Mouse (Mus musculus) stomach, embryonic 15.5 days (tissue): Measurements from ENCODE around the gene Kat2b. TPM values are rescaled to one million over a fixed set of nuclear protein-coding genes. Genes with fewer than 3 reads are reported as not detected.
A peak's percentile ranks its signal among the peaks of the same experiment; 100 is the strongest.

Source experiments
- ATAC-seq: fragments of 200-750 bp; cut with Nextera tagmentation; 2 replicates; pipeline ENCODE4 v1.8.0; 2017; ENCODE audit warnings: low read depth, moderate number of reproducible peaks, moderate TSS enrichment; ENCODE audit not compliant: insufficient read depth, low FRiP score
- H3K27ac ChIP-seq: fragments of 300-500 bp; sonication (generic); 2 replicates; pipeline ENCODE4 v1.5.1; 2015; ENCODE audit warnings: mild to moderate bottlenecking, inconsistent platforms
- H3K27me3 ChIP-seq: fragments of 300-500 bp; sonication (generic); replicated peaks from 2 replicates; pipeline ENCODE4 v1.6.1; 2015; ENCODE audit warnings: inconsistent platforms
- H3K36me3 ChIP-seq: fragments of 300-500 bp; sonication (generic); 2 replicates; pipeline ENCODE4 v1.6.1; 2015; ENCODE audit warnings: inconsistent platforms
- H3K4me1 ChIP-seq: fragments of 300-500 bp; sonication (generic); 2 replicates; pipeline ENCODE4 v1.6.1; 2015; ENCODE audit warnings: inconsistent platforms
- H3K4me2 ChIP-seq: fragments of 300-500 bp; sonication (generic); 2 replicates; pipeline ENCODE4 v1.6.1; 2015; ENCODE audit warnings: mild to moderate bottlenecking, inconsistent platforms
- H3K4me3 ChIP-seq: fragments of 300-500 bp; sonication (generic); replicated peaks from 2 replicates; pipeline ENCODE4 v1.5.1; 2015; ENCODE audit warnings: inconsistent platforms
- H3K9ac ChIP-seq: fragments of 300-500 bp; sonication (generic); 2 replicates; pipeline ENCODE4 v1.6.1; 2015; ENCODE audit warnings: inconsistent platforms
- H3K9me3 ChIP-seq: fragments of 300-500 bp; sonication (generic); 2 replicates; pipeline ENCODE4 v1.6.1; 2016; ENCODE audit warnings: inconsistent platforms
- WGBS: fragments of 180-500 bp; shearing (Covaris S2); methylation state at CpG from one replicate; pipeline ENCODE4 v1.1.7; 2015; 5-methylcytosine and 5-hydroxymethylcytosine counted together
- polyA plus RNA-seq: library from polyadenylated mRNA; unstranded; fragments of >200 nt; fragmentation: Nextera tagmentation; extraction: Ambion mirVana; gene quantifications from 2 replicates; pipeline ENCODE4 v1.2.1, GENCODE M21; 2015

Gene Kat2b
- polyA plus RNA-seq, 1 experiment from 2014 or later = 4.1 TPM

GRCm38 (mm10) chr17:53554813-53555212, 11.8 kb upstream of the Kat2b start:
- no peak overlapping the region for H3K4me2 ChIP-seq
- no peaks in the 10 kb centered on the region for H3K9me3 ChIP-seq
- H3K27ac ChIP-seq = no peak overlapping the region
- no peak overlapping the region for H3K4me3 ChIP-seq
- peak; percentile 65; the same call in 1 of the 2 replicates for ATAC-seq
- no peaks in the 10 kb centered on the region for H3K4me1 ChIP-seq
- no peak overlapping the region for H3K9ac ChIP-seq
- no peaks in the 10 kb centered on the region for H3K27me3 ChIP-seq
- 75% methylated on average over 3 of the region's 3 CpGs for WGBS
- H3K36me3 ChIP-seq = no peaks in the 10 kb centered on the region

- 52% methylated on average over 3 of the region's 3 CpGs for WGBS
- no peaks in the 10 kb centered on the region for H3K4me1 ChIP-seq
- no peak for ATAC-seq
- H3K36me3 ChIP-seq = no peaks in the 10 kb centered on the region
- H3K4me2 ChIP-seq = no peak overlapping the region
- H3K9me3 ChIP-seq = no peaks in the 10 kb centered on the region
- H3K4me3 ChIP-seq = no peak overlapping the region
- H3K27me3 ChIP-seq = no peaks in the 10 kb centered on the region
- no peak overlapping the region for H3K9ac ChIP-seq
- no peak overlapping the region for H3K27ac ChIP-seq
These were observed 9.2 kb upstream of the Kat2b start for GRCm38 (mm10) chr17:53557443-53557842.

- ATAC-seq = no peak
- no peak overlapping the region for H3K4me3 ChIP-seq
- no peak overlapping the region for H3K9ac ChIP-seq
- no peaks in the 10 kb centered on the region for H3K9me3 ChIP-seq
- H3K4me1 ChIP-seq = no peaks in the 10 kb centered on the region
- H3K36me3 ChIP-seq = no peaks in the 10 kb centered on the region
- no peak overlapping the region for H3K27ac ChIP-seq
- H3K27me3 ChIP-seq = no peaks in the 10 kb centered on the region
- no peak overlapping the region for H3K4me2 ChIP-seq
- 83% methylated on average over 5 of the region's 5 CpGs for WGBS
These were observed 7.0 kb upstream of the Kat2b start for GRCm38 (mm10) chr17:53559646-53560045.

GRCm38 (mm10) chr17:53561458-53562029, 5.1 kb upstream of the Kat2b start:
- 81% methylated on average over 4 of the region's 4 CpGs for WGBS
- Histone ChIP-seq H3K27ac (no peak overlapping the region), H3K4me3 (no peak overlapping the region), H3K27me3 (no peaks in the 10 kb centered on the region), H3K36me3 (no peaks in the 10 kb centered on the region), H3K4me2 (no peak overlapping the region), H3K9ac (no peak overlapping the region), H3K9me3 (no peaks in the 10 kb centered on the region), H3K4me1 (no peaks in the 10 kb centered on the region)
- ATAC-seq = no peak

- ATAC-seq = no peak
- Histone ChIP-seq H3K9me3 (no peaks in the 10 kb centered on the region), H3K27me3 (no peaks in the 10 kb centered on the region), H3K9ac (no peak overlapping the region), H3K27ac (no peak overlapping the region), H3K4me3 (no peak overlapping the region), H3K4me2 (no peak overlapping the region), H3K4me1 (peaks cover 10% of the 10 kb centered on the region; the same call in 1 of the 2 replicates), H3K36me3 (no peaks in the 10 kb centered on the region)
- 78% methylated on average over 4 of the region's 4 CpGs for WGBS
These were observed 1.8 kb upstream of the Kat2b start for GRCm38 (mm10) chr17:53564837-53565236.

GRCm38 (mm10) chr17:53566919-53567345, 271 bp downstream of the Kat2b start:
- Histone ChIP-seq H3K36me3 (no peaks in the 10 kb centered on the region), H3K9ac (peak overlapping the region; percentile 73), H3K27ac (peak overlapping the region; percentile 93), H3K4me3 (peak overlapping the region; percentile 88), H3K27me3 (no peaks in the 10 kb centered on the region), H3K4me2 (peak overlapping the region; percentile 94), H3K9me3 (no peaks in the 10 kb centered on the region), H3K4me1 (peaks cover 15% of the 10 kb centered on the region; the same call in 1 of the 2 replicates)
- ATAC-seq = peak; percentile 47
- WGBS = under 1% methylated on average over 36 of the region's 51 CpGs

- peaks cover 15% of the 10 kb centered on the region; the same call in 1 of the 2 replicates for H3K4me1 ChIP-seq
- peak; percentile 49 for ATAC-seq
- no peaks in the 10 kb centered on the region for H3K36me3 ChIP-seq
- H3K9me3 ChIP-seq = no peaks in the 10 kb centered on the region
- WGBS = under 1% methylated on average over 64 of the region's 67 CpGs
- peak overlapping the region; percentile 88 for H3K4me3 ChIP-seq
- H3K4me2 ChIP-seq = peak overlapping the region; percentile 94
- peak overlapping the region; percentile 73 for H3K9ac ChIP-seq
- H3K27me3 ChIP-seq = no peaks in the 10 kb centered on the region
- H3K27ac ChIP-seq = peak overlapping the region; percentile 93
These were observed 863 bp downstream of the Kat2b start for GRCm38 (mm10) chr17:53567346-53568101.

- Histone ChIP-seq H3K9ac (peak overlapping the region; percentile 73), H3K4me1 (peaks cover 15% of the 10 kb centered on the region; the same call in 1 of the 2 replicates), H3K4me2 (peak overlapping the region; percentile 94), H3K36me3 (no peaks in the 10 kb centered on the region), H3K27ac (peak overlapping the region; percentile 93), H3K9me3 (no peaks in the 10 kb centered on the region), H3K4me3 (peak overlapping the region; percentile 88), H3K27me3 (no peaks in the 10 kb centered on the region)
- WGBS = 0% methylated on average over 15 of the region's 15 CpGs
- ATAC-seq = peak; percentile 83
These were observed 1.5 kb downstream of the Kat2b start for GRCm38 (mm10) chr17:53568118-53568517.

GRCm38 (mm10) chr17:53568734-53569386, 2.2 kb downstream of the Kat2b start:
- WGBS = 42% methylated on average over 8 of the region's 8 CpGs
- no peak overlapping the region for H3K9ac ChIP-seq

GRCm38 (mm10) chr17:53569829-53570228, 3.2 kb downstream of the Kat2b start:
- H3K4me3 ChIP-seq = peak overlapping the region; percentile 19

More at GRCm38 (mm10) chr17:53568734-53569386, 2.2 kb downstream of the Kat2b start:
- Histone ChIP-seq H3K4me3 (peak overlapping the region; percentile 88), H3K27ac (no peak overlapping the region), H3K9me3 (no peaks in the 10 kb centered on the region), H3K36me3 (no peaks in the 10 kb centered on the region), H3K4me1 (peaks cover 15% of the 10 kb centered on the region; the same call in 1 of the 2 replicates), H3K4me2 (peak overlapping the region; percentile 94), H3K27me3 (no peaks in the 10 kb centered on the region)
- no peak for ATAC-seq

GRCm38 (mm10) chr17:53570361-53570875, 3.8 kb downstream of the Kat2b start:
- no peaks in the 10 kb centered on the region for H3K36me3 ChIP-seq
- H3K4me1 ChIP-seq = peaks cover 15% of the 10 kb centered on the region; the same call in 1 of the 2 replicates
- no peaks in the 10 kb centered on the region for H3K9me3 ChIP-seq
- WGBS = 28% methylated on average over 10 of the region's 10 CpGs
- H3K4me3 ChIP-seq = no peak overlapping the region
- ATAC-seq = peak; percentile 6; the same call in 1 of the 2 replicates
- no peak overlapping the region for H3K9ac ChIP-seq
- no peaks in the 10 kb centered on the region for H3K27me3 ChIP-seq
- peak overlapping the region; percentile 77; the same call in 1 of the 2 replicates for H3K27ac ChIP-seq
- H3K4me2 ChIP-seq = peak overlapping the region; percentile 46

More at GRCm38 (mm10) chr17:53569829-53570228, 3.2 kb downstream of the Kat2b start:
- no peak for ATAC-seq
- peak overlapping the region; percentile 77 for H3K27ac ChIP-seq
- H3K9me3 ChIP-seq = no peaks in the 10 kb centered on the region
- H3K27me3 ChIP-seq = no peaks in the 10 kb centered on the region
- no peak overlapping the region for H3K9ac ChIP-seq
- no peaks in the 10 kb centered on the region for H3K36me3 ChIP-seq
- peak overlapping the region; percentile 46 for H3K4me2 ChIP-seq
- H3K4me1 ChIP-seq = peaks cover 15% of the 10 kb centered on the region; the same call in 1 of the 2 replicates
- whole genome bisulfite sequencing = 30% methylated on average over 6 of the region's 6 CpGs
